Mouse (Mus musculus): ENCODE data around the gene Arid2.
A peak's percentile ranks its signal among the peaks of the same experiment; 100 is the strongest.
"Not testable (repeated sequence)": the region's sequence is repeated elsewhere in the genome, so short reads cannot be mapped to it uniquely, and the experiment has no call there.

Gene Arid2

DNA sequence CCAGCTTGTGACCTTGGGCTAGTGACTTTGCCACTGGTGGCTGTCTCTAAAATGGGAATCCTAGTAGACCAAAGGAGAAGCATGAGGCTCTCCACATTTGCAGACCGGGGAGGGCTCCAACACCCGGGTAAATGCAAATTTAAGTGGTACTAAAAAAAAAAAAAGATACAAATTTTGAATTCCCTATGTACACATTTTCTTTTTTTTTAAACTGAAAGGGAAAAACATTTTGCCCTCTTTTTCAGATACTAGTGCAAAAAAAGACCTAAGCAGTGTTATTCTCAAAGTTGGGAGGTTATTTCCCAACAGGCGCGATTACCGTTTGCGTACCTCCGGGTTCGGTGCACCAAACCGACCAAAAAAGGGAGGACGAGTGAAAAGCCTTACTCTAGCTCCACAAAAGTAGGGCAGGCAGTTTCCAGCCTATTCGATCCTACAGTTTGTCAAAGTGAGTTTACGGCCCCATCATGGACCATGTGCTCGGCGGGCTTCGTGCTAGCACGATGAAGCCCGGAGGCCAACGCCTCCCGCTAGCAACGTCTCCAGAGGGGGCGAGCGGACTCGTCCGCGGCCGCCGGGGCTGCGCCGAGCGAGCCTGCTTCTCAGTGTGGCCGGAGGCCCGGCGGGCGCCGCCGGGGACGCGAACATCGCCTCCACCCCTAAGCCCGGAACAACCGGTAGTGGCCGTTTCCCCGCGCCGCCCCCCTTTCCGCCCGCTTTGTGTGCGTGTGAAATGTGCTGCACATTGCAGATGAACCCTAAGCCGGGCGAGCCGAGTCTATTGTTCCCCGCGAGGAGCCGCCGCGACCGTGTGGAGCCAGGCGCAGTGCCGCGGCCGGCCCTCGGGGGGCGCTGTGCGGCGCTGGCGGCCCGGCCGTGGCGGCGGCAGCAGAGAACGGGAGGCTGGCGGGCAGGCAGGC, 1.0 kb upstream of the Arid2 start:
- DNase-seq (ENCODE audit: low spot score): peak; percentile 95

DNA sequence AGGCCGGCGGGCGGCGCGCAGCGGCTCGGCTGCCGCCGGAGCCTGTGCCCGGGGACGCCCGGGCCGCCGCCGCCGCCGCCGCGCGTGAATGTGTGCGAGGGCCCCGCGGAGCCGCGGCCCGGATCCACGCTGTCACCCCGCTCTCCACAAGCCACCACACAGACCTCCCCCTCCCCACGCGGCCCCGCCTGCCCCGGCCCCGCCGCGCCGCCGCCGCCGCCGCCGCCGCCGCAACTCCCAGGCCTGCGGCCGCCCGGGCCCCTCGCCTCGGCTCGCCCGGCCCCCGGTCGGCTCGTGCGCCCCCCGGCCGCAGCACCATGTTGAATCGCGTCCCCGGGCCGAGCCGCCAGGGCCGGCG, 404 bp upstream of the Arid2 start:
- no peak for DNase-seq (ENCODE audit: low spot score)

DNA sequence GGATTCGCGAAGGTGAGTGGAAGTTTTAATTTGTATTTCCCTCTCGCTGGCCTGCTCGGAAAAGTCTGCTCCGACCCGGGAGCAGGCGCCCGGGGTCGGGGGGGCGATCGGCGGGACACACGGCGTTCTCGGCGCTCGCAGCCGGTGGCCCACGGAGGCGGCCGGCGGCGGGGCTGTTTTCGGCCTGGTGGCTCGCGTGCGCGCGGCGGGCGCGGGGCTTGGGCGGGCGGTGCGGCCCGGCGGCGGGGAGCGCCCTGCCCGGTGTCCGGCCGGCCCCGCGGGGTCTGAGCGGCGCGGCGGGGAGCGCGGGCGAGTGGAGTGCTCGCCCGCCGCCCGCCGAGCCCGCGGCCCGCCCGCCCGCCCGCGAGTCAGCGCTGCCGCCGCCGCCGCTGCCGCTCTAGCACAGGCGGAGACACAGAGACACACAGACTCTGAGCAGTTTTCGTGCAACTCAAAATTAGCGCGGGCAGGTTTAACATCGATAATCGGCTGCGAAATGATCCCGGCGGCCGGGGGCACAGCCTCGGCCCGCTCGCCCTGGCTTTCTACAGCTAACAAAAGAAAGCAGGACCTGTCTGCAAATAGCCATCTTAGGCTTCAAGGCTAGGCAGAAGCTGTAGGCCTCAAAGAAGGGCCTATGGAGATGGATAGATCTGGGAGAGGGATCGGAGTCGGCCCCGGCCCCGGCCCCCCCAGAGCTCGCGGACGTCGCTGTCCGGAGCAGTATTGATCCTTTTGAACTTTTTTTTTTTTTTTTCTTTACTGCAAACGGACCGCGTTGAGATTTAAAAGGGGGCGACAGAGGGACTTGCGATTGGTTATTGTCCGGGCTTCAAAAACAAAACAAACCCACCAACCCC, 888 bp downstream of the Arid2 start:
- DNase-seq (ENCODE audit: low spot score): peak; percentile 70

DNA sequence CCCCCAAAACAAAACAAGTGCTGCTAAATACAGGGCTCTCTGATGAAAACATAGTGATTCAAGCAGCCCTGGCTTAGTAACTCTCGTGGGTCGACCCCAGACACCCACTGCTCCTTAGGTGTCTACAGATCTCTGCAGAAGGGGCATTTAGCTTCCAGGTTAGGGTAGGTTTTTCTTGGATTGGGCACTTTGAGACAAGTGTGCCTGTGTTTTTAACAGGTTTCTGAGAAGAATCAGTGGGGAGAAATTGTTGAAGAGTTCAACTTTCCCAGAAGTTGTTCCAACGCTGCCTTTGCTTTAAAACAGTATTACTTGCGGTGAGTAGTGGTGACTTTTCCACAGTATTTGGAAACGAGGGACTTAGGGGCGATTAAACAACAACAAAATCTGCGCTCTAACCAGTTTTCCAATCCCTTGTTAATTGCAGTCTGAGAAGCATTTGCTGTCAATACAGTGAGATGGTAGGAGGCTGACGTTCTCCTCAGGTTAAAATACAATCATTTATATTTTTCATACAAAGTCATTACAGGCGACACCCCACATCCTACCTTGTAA, 1.6 kb downstream of the Arid2 start:
- no peak for DNase-seq (ENCODE audit: low spot score)

DNA sequence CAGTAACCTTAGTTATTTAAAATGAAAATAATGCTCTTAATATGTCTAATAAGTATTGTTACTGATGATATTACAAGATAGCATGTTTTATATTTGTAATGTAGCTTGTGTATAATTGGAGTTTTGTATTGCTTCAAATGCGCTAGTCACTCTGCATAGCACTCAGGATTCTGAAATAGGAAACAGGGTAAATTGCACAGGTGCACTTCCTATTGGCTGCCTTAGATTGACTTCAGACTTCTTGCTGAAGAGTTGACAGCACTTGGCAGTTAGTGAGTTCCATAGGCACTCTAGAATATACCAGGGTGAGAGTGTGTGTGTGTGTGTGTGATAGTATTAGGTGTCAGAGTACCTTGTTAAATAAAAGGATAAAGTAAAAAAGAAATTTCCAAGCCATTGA, 2.7 kb downstream of the Arid2 start:
- no peak for DNase-seq (ENCODE audit: low spot score)

DNA sequence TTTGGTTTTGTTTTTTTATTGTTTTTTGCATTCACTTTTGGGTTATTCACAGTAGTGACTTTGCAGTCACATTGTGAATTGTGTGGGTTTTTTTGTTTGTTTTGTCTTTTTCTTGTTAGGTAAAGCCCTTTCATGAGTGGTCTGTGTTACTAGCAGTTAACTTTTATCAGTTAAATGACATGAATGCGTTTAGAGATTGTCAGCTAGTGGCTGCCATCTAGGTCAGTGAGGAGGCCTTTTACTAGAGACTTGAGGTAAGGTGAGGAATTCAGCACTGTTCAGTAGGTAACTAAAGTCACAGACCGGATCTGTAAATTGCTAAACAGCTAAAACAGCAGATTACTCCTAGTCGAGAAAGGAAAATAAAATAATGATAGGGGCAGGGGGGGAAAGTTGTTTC, 6.1 kb downstream of the Arid2 start:
- no peak for DNase-seq (ENCODE audit: low spot score)

DNA sequence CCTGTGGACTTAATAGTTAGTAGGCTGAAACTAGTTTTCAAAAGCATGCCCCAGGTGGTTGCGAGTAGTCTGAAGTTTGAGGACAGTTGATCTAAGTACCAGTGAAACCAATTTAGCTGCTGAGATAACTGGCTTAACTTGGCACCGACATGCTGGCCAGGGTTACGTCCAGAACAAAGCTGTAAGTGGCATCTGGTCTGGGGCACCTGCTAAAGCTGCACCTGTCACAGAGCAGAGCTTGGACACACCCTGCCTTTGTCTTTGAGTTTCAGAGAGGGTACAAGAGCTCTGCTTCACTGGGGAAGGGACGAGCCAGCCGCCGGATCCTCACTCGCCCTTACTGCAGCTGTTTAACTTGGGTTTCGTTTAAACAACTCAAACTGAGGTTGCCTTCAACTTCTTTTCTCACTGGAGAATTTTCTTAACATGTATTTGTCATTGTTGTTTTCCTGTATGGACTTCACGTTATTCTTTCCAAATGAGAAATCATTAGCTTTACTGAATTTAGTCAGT, 9.8 kb downstream of the Arid2 start:
- DNase-seq (ENCODE audit: low spot score): no peak

DNA sequence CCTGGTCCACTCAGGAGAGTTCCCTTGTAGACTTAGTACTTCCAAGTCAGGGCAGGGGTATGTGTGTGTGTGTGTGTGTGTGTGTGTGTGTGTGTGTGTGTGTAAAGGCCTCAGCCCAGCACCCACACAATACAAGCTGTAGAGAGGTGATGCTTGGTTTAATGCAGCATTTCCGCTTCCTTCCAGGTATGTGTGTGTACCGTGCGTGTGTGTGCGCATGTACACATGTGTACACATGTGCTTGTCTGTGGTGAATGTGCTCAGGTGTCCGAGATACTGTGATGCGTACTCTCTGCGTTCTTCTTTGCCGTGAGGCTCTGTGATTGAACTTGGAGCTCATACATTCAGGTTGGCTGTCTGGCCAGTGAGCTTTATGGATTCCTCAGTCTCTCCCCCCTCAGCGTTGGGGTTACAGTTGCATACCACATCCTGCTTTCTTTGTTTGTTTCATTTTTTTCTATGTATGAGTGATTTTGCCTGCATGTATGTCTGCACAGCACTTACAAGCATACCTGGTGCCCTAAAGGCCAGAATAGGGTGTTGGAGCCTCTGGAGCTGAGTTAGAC, 10.4 kb downstream of the Arid2 start:
- no peak for DNase-seq (ENCODE audit: low spot score)

DNA sequence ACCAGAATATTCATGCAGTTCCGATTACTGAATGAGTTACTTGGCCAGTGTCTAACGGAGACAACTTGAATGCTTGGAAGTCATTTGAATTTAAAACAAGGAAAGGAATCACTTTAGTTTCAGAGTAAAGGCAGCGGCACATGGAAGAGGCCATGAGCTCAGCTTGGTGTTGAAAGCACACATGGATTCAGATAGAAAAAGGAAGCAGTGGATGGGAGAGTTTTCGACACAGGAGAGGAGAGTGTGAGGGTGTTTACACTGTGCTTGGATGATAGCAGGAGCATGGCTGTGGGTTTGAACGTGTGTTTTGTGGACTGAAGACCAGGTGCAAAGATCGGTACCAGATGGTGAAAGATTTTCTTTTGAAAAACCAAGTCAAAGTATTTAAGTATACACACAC, 22.0 kb downstream of the Arid2 start:
- no peak for DNase-seq (ENCODE audit: low spot score)

DNA sequence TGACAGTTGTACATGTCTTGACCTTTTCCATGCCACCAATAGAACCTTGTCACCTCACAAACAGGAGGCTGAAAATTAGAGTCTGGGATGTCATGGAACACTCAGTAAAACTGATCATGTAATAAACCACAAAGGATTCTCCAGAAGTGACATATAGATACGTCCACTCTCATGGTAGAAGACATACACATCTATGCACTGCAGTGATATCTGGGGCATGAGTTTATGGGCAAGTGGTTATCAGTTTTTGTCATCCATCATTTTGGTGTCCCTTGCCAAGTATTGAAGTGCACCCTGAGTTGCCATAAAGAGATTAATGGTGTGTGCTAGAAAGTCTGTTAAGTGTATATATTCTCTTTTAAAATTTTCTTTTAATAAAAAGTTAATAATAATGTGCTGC, 25.6 kb downstream of the Arid2 start:
- DNase-seq (ENCODE audit: low spot score): no peak

DNA sequence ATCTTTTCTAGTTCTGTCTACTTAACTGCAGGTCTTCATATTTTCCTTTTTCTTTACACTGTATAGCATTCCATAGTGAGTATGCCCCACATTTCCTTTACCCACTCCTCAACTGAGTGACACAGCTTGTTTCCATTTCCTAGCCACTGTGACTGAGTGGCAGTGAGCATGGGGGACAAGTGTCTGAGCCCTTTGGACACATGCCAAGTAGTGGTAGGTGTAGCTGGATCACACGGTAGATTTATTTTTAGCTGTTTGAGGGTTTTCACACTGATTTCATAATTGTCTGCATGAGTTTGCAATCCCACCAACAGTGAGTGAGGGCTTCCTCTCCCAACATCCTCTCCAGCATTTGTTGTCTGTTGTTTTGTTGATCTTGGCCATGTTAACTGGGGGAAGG, 28.3 kb downstream of the Arid2 start:
- no peak for DNase-seq (ENCODE audit: low spot score)

DNA sequence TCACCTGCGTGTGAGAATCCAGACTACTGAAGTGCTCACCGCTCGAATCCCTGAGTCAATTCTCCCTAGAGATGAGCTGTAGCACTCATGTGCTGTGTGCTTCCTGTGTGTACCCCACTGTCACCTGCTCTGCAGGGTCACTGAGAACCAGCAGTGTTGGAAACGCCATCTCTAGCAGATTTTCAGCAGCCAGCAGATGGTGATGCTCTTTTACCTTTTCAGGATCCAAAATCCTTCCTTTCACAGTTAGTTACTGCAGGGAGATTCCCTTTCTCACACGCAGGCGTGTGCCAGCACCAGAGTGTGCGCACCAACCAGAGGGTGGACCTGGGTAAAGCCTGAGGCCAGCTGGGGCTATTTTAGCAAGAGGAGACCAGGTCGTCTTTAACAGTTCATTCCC, 32.0 kb downstream of the Arid2 start:
- no peak for DNase-seq (ENCODE audit: low spot score)

DNA sequence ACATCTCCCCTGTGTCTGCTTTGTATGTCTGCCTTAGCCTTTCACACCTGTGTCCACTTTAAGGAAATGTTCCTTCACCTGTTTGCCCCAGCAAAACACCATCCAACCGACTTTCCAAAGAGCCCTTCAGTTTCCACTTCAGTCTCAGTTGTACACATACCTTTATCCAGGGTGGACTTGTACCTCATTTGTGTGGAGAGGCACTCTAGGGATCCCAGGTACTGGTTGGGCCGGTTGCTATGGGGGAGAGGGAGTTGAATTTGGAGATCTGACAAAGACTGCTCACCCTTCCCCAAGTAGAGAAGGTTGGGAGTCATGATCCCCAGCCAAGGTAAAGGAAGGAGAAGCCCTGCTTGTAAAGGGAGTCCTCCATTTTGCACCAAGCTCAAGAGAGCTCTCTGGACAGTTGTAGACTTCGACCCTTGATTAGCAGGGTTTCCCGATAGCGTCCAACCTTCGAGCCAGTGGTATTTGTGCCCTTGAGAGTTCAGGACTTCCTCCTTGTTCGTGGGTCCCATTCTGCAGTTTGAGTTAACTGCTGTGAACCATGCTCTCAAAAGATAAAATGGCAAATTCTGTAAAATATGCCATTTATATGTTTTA, 38.5 kb downstream of the Arid2 start:
- no peak for DNase-seq (ENCODE audit: low spot score)

DNA sequence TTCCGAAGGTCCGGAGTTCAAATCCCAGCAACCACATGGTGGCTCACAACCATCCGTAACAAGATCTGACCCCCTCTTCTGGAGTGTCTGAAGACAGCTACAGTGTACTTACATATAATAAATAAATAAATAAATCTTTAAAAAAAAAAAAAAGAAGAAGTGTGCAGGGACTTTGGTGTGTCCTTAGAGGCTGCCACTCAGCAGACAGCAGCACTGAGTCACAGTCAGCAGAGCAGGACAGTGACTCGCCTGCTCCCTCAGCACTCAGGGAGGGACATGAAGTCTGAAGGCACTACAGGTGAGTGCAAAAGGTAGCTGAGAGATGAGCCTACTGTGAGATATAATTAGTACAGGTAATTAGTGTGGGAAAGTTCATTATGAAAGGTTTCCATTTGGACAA, 41.4 kb downstream of the Arid2 start:
- DNase-seq (ENCODE audit: low spot score): not testable (repeated sequence)

DNA sequence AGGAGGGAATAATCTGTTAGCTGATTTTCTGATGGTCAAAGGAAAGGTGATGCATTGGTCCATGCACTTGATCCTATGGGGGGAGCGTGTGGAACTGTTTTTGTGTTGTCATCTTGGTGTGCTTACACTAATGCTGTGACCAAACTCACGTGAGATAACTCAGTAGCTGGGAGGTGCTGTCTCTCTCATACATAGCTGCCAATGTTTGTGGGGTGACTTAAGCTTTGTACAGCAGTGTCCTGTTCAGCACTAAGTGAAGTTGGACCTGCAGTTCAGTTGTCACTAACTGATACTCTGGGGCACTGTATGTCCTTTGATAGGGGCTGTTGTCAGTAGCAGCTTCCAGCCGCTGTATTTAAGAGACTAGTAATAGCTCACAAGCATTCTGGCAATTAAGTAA, 43.2 kb downstream of the Arid2 start:
- no peak for DNase-seq (ENCODE audit: low spot score)

DNA sequence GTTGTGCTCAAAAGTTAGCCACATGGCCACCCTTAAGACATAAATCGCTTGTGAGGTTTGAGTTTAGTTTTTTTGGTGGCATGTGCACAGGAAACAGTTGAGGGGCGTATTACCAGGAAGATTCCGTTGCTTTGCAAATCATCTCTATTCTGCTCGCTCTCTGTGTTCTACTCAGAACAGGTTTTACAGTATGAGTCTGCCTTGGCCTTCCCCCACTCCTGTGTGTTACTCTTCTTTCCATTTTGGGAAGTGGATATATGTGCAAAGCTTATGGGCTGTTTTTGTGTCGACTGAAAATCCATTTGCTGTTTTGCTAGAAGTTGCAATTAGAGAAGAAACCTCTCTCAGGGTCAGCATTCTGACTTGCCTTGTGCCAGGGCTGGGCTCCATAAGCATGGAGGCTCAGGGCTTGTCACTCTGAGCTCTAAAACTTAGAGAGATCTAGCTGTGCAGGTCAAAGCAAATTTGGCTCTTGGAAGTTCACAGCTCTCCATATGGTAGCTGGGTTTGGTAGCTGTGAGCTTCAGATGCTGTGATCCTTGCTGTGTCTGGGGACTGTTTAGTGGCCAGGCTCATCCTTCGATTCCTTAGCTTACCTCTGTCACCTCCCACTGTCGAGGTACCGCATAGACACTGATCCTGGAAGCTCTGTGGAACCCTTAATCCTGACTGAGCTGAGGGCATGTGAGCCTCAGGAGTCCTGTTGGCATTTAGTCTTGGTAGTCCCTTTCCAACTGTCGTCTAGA, 45.3 kb downstream of the Arid2 start:
- no peak for DNase-seq (ENCODE audit: low spot score)

DNA sequence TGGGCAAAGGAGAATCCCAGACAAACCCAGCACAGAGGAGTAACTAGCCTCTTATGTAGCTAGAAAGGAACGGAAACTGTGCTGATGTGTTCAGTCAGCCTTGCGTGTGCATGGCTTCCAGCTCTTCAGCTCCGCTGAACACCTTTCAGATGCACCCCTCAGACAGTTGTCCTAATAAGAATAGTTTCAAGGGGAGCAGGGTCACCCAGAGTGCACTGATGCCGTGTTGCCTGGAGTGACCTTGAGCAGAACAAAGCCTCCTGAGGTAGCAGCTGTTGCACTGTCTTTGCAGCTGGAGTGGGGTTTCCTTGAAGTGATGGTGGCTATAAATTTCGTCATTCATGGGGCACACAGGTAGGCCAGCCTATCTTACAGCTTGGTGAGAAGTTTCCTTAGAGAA, 46.0 kb downstream of the Arid2 start:
- no peak for DNase-seq (ENCODE audit: low spot score)

DNA sequence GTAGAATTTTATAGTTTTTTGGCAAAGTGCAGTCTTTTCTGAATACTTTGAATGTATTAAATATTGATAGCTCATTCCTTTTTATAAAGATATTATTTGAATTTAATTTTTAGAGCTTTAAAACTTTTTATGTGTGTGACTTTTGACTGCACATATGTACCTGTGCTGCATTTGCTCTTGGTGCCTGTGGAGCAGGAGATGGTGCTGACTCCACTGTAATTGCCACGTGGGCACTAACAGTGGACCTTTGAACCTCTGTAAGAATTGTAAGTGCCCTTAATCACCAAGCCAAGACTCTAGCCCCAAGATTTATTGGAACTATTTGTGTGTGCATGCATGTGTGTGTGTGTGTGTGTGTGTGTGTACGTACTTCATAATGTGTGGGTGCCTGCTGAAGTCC, 53.6 kb downstream of the Arid2 start:
- no peak for DNase-seq (ENCODE audit: low spot score)

DNA sequence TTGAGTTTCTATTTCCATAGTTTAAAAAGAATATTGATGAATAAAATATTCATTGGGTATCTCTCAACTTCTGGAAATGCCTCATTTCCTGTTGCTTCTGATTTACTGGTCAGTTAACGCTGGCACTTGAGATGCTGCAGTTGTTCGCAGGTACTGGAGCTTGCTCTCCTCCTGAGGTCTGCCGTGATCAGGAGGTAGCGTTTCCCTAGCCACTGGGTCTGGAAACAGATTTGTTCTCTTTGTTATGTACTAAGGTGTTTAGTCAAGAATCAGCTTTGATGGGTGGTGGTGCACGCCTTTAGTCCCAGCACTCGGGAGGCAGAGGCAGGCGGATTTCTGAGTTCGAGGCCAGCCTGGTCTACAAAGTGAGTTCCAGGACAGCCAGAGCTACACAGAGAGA, 54.8 kb downstream of the Arid2 start:
- DNase-seq (ENCODE audit: low spot score): no peak

DNA sequence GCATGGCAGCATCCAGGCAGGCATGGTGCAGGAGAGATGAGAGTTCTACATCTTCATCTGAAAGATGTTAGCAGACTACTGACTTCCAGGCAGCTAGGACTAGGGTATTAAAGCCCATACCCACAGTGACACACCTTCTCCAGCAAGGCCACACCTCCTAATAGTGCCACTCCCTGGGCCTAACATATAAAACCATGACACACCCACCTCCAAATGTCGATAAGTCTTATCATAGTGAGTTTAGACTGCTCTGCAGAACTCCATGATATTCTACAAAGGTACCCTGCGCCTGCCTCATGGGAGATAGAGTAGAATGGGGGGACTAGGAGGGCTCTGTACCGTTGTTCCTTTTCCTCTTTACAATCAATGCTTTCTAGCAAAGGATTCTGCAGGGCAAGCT, 55.6 kb downstream of the Arid2 start:
- DNase-seq (ENCODE audit: low spot score): no peak

DNA sequence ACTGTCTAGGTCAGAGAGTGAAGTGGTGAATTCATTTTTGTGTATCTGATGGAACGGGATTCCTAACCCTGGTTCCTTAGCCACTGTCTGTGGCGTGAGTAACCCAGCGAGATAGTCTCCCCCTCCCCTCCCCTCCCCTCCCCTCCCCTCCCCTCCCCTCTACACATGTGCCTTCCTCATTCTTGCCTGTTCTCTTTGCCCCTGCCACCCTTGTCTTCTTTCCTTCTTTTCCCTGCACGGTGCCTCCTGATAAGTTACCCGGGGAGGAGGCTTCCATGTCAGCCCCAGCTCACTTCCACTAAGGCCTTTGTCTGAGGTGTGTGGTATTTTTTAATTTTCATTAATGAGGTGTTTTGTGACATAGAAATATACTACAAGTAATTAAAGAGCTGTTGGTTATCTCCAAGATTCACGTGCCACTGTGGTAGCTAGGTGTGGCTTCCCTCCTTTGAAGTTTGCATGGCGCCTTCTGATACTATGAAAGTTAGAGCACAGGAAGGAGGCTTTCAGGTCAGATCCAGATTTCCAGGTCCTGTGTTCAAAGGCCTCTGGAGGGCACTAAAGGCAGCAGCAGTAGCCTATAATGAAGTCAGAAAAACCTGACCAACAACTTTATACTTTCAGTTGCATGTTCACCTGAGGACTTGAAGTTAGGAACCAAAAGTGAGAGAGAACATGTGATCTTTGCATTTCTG, 57.4 kb downstream of the Arid2 start:
- no peak for DNase-seq (ENCODE audit: low spot score)
